Mouse (Mus musculus) C2C12 (cell line): ENCODE measurements at regions not wholly inside any gene's neighbourhood (a gene's known extent, or its start where the extent isn't known, plus 50 kb on each side); places are given as distances from the start of the nearest gene placed in this dataset.

ENCODE experiments used
- CEBPB ChIP-seq: IDR thresholded peaks from one replicate; pipeline ENCODE4 v1.6.1; 2011; ENCODE audit warnings: low read depth, mild to moderate bottlenecking, control low read depth, moderate library complexity
- CTCF ChIP-seq: IDR thresholded peaks from one replicate; pipeline ENCODE4 v1.5.1; 2011; ENCODE audit not compliant: control insufficient read depth, insufficient read depth, insufficient read length
- FOSL1 ChIP-seq: IDR thresholded peaks from one replicate; pipeline ENCODE4 v1.8.0; 2011; ENCODE audit warnings: mild to moderate bottlenecking, low read length; ENCODE audit not compliant: poor library complexity, insufficient read depth, severe bottlenecking
- MAX ChIP-seq: IDR thresholded peaks from one replicate; pipeline ENCODE4 v1.6.1; 2011; ENCODE audit warnings: mild to moderate bottlenecking, control low read depth
- MYOD1 ChIP-seq: IDR thresholded peaks from one replicate; pipeline ENCODE4 v1.6.1; 2011; ENCODE audit warnings: low read depth; ENCODE audit not compliant: control insufficient read depth, insufficient read length
- USF1 ChIP-seq: IDR thresholded peaks from one replicate; pipeline ENCODE4 v1.6.1; 2011; ENCODE audit warnings: low read depth, mild to moderate bottlenecking, control low read depth, moderate library complexity

DNA sequence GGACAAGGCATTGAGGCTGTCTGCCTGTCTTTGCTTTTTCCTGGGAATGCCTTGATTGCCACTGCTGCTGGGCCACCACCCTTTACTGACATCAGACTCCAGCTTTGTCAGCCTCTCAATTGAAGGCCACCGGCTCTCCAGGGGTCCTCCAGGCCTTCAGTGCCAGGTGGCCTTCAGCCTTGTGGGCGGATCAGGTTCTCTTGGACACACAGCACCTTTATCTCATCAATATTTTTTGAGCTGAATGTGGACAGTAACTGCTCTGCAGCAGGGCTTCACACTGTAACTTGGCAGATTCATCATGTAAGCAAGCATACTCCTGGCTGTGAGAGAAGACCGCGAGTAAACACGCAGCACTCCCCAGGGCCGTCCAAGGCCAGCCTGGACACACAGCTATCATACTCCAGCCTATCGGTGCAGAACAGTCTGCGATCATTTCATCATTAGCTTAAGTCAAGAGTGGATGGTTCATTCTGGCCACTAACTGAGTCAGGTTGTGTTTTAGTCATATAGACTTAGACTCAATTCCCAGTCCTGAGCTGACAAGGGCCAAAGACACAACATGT is 75.9 kb upstream of the Ctnnb1 start:
- no peak for TF ChIP-seq CTCF
- TF ChIP-seq MYOD1: no peak
- no peak for TF ChIP-seq CEBPB
- no peak for TF ChIP-seq USF1
- TF ChIP-seq FOSL1: no peak
- no peak for TF ChIP-seq MAX
